Mouse (Mus musculus) midbrain, postnatal 0 days (tissue): ENCODE measurements around the gene Insl6. TPM values are rescaled to one million over a fixed set of nuclear protein-coding genes. Genes with fewer than 3 reads are reported as not detected.

Source experiments
- ATAC-seq: fragments of 200-750 bp; cut with Nextera tagmentation; 2 replicates; pipeline ENCODE4 v1.8.0; 2017; ENCODE audit warnings: moderate number of reproducible peaks, mild to moderate bottlenecking, moderate TSS enrichment, moderate library complexity; ENCODE audit not compliant: low FRiP score
- DNase-seq: peaks from one replicate; pipeline ENCODE4 v3.0.0-alpha.2; 2015; ENCODE audit warnings: low spot score
- H3K27ac ChIP-seq: fragments of 300-500 bp; sonication (generic); 2 replicates; pipeline ENCODE4 v1.5.1; 2014; ENCODE audit warnings: low read depth, mild to moderate bottlenecking, low read length, mixed read lengths
- H3K27me3 ChIP-seq: fragments of 300-500 bp; sonication (generic); 2 replicates; pipeline ENCODE4 v1.6.1; 2014; ENCODE audit warnings: low read length, control low read depth, mixed read lengths; ENCODE audit not compliant: insufficient read depth
- H3K36me3 ChIP-seq: fragments of 300-500 bp; sonication (generic); 2 replicates; pipeline ENCODE4 v1.6.1; 2014; ENCODE audit warnings: low read length, control low read depth, mixed read lengths; ENCODE audit not compliant: insufficient read depth
- H3K4me1 ChIP-seq: fragments of 300-500 bp; sonication (generic); 2 replicates; pipeline ENCODE4 v1.6.1; 2014; ENCODE audit warnings: mild to moderate bottlenecking, control low read depth, antibody characterized with exemption, low read length, mixed read lengths; ENCODE audit not compliant: insufficient read depth
- H3K4me2 ChIP-seq: fragments of 300-500 bp; sonication (generic); 2 replicates; pipeline ENCODE4 v1.6.1; 2014; ENCODE audit warnings: low read depth, mild to moderate bottlenecking, low read length, mixed read lengths; ENCODE audit not compliant: poor library complexity, severe bottlenecking
- H3K4me3 ChIP-seq: fragments of 300-500 bp; sonication (generic); 2 replicates; pipeline ENCODE4 v1.5.1; 2014; ENCODE audit warnings: low read depth, mild to moderate bottlenecking, low read length, moderate library complexity
- H3K9ac ChIP-seq: fragments of 300-500 bp; sonication (generic); replicated peaks from 2 replicates; pipeline ENCODE4 v1.6.1; 2014; ENCODE audit warnings: mild to moderate bottlenecking, low read length, moderate library complexity, mixed read lengths; ENCODE audit not compliant: poor library complexity, severe bottlenecking
- H3K9me3 ChIP-seq: fragments of 300-500 bp; sonication (generic); 2 replicates; pipeline ENCODE4 v1.6.1; 2016; ENCODE audit warnings: low read length, control low read depth
- CTCF ChIP-seq: IDR thresholded peaks from 2 replicates; pipeline ENCODE4 v1.5.1; 2016; ENCODE audit warnings: antibody characterized with exemption, mild to moderate bottlenecking
- WGBS: fragments of 180-500 bp; shearing (Covaris S2); extraction: QIAGEN DNeasy Blood & Tissue Kit; methylation state at CpG from one replicate; pipeline ENCODE4 v1.1.7; 2014; 5-methylcytosine and 5-hydroxymethylcytosine counted together
- polyA plus RNA-seq: library from polyadenylated mRNA; unstranded; fragments of >200 nt; fragmentation: Nextera tagmentation; extraction: Ambion mirVana; gene quantifications from 2 replicates; pipeline ENCODE4 v1.2.1, GENCODE M21; 2015
- total RNA-seq: library from RNA; depleted of rRNA; stranded (reverse); fragments of >200 nt; gene quantifications from 2 replicates; pipeline ENCODE4 v1.2.3, GENCODE M21; 2014

Gene Insl6
- total and polyA plus RNA-seq, 2 experiments from 2014 or later, result 1.5 TPM; not detected in 1

DNA sequence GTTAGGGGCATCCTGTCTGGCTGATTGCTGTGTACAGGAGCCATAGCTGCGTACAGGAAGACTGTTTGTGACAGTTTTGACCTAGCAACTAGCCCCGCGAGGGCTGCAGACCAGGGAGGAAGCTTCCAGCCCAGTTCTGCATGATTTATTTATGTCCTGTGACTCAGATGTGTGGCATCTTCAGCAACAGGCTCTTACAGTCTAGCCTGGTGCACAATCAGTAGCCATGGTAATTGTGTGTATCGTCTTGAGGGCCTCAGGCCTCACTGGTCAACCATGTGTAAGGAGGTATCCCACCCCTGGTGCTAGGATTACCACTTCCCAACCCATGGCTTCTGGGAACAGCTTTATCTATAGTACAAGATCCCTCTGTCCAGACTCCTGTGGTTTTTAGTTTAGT is 32.6 kb downstream of the Insl6 start:
- H3K4me1 ChIP-seq, result no peaks in the 10 kb centered on the region
- no peak overlapping the region for H3K27ac ChIP-seq
- DNase-seq, result no peak
- no peak overlapping the region for H3K9ac ChIP-seq
- H3K27me3 ChIP-seq, result no peaks in the 10 kb centered on the region
- no peaks in the 10 kb centered on the region for H3K9me3 ChIP-seq
- no peak for ATAC-seq
- no peak overlapping the region for H3K4me3 ChIP-seq
- 73% methylated on average over 4 of the region's 4 CpGs for WGBS
- peaks cover 26% of the 10 kb centered on the region for H3K36me3 ChIP-seq
- no peak overlapping the region for H3K4me2 ChIP-seq
- TF ChIP-seq CTCF, result no peak

DNA sequence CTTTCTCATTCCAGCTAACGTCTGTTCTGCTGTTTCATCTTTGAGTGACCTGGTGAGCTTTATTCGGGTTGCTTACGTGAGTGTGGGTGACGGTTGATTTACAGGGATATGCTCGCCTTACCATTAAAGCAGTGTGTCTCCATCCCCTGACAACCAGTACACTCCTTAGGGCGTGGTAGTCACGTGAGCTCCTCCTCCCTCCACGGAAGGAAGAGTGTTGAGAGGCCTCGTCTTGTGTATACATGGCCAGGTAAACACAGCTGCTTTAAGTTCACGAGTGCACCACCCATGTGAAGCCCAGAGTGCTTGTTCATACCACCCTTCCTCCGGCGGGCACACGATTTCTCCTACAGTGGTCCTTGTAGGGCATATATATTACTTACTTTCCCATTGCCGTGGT is 33.6 kb downstream of the Insl6 start:
- DNase-seq (no peak), ATAC-seq (no peak)
- H3K27ac ChIP-seq, result no peak overlapping the region
- H3K4me1 ChIP-seq, result no peaks in the 10 kb centered on the region
- peaks cover 28% of the 10 kb centered on the region for H3K36me3 ChIP-seq
- no peak overlapping the region for H3K9ac ChIP-seq
- no peaks in the 10 kb centered on the region for H3K9me3 ChIP-seq
- no peaks in the 10 kb centered on the region for H3K27me3 ChIP-seq
- no peak for TF ChIP-seq CTCF
- H3K4me3 ChIP-seq, result no peak overlapping the region
- no peak overlapping the region for H3K4me2 ChIP-seq
- WGBS, result 91% methylated on average over 14 of the region's 14 CpGs

DNA sequence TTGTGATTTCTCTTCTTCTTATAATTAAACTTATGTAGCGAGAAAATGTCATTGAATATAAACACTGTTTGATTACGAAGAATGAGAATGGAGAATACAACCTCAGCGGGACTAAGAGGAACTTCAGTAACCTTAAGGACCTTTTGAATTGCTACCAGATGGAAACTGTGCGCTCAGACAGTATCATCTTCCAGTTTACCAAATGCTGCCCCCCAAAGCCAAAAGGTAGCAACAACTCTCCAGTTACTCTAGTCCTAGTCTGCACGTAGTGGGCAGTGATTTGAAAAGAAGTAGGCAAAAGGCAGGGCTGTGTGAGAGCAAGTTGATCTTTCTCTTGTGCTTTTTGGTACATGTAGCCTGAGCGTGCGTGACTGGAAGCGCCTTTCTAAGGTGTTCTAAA is 37.3 kb downstream of the Insl6 start:
- DNase-seq (peak; percentile 53), ATAC-seq (no peak)
- H3K27ac ChIP-seq, result no peak overlapping the region
- no peak overlapping the region for H3K9ac ChIP-seq
- no peaks in the 10 kb centered on the region for H3K4me1 ChIP-seq
- no peaks in the 10 kb centered on the region for H3K27me3 ChIP-seq
- 73% methylated on average over 8 of the region's 8 CpGs for WGBS
- H3K4me2 ChIP-seq, result no peak overlapping the region
- H3K4me3 ChIP-seq, result no peak overlapping the region
- H3K36me3 ChIP-seq, result peaks cover 30% of the 10 kb centered on the region
- TF ChIP-seq CTCF, result peak; percentile 57
- H3K9me3 ChIP-seq, result no peaks in the 10 kb centered on the region

DNA sequence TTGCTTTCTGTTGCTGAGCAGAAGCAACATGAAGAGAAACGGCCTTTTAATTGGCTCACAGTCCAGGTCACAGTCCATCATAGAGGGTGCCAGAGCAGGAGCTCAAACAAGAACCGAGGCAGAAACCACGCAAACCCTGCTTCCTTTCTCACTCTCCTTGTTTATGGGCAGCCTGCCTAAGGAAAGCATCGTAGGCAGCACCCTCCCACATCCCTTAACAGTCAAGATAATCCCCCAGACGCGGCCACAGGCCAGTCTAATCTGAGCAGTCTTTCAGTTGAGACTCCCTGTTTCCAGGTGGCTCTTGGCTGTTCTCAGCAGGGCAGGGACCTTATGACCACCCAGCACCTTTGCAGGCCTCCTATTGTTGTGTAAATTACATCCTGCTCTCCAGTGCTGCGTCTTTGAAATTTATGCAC is 39.7 kb downstream of the Insl6 start:
- Histone ChIP-seq H3K4me2 (no peak overlapping the region), H3K27ac (no peak overlapping the region), H3K36me3 (peaks cover 15% of the 10 kb centered on the region; the same call in 1 of the 2 replicates), H3K9me3 (no peaks in the 10 kb centered on the region), H3K9ac (no peak overlapping the region), H3K27me3 (no peaks in the 10 kb centered on the region), H3K4me1 (no peaks in the 10 kb centered on the region), H3K4me3 (no peak overlapping the region)
- no peak for TF ChIP-seq CTCF
- WGBS, result 12% methylated on average over 7 of the region's 7 CpGs
- DNase-seq (no peak), ATAC-seq (no peak)

DNA sequence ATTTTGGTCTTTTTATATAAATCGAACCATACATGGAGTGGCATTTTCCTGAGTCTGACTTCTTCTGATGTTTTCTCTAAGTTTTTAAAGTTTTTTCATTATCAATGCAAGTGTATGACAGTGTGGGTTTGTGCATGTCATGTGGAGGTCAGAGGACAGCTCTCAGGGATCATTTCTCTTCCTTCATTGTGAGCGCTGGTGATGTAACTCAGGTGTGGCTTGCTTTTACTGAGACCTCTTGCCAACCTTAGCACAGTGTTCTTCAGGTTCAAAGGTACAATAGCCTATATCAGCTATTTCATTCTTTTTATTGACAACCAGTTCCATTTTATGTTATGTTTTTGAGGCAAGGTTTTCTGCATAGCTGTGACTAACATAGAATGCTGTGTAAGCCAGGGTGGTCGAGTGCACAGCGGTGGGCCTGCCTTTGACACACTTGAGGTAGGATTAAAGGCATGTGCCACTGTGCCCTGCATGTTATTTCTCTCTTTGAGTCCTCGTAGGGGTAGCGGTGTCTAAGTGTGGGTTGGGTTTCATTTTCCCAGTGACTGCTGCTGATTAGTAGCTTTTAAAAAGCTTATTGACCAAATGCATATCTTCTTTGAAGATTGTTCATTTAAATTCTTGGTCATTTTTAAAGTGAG is 46.1 kb downstream of the Insl6 start:
- TF ChIP-seq CTCF, result no peak
- Histone ChIP-seq H3K4me3 (no peak overlapping the region), H3K4me1 (no peaks in the 10 kb centered on the region), H3K27me3 (no peaks in the 10 kb centered on the region), H3K27ac (no peak overlapping the region), H3K9ac (no peak overlapping the region), H3K9me3 (no peaks in the 10 kb centered on the region), H3K36me3 (peaks cover 13% of the 10 kb centered on the region), H3K4me2 (no peak overlapping the region)
- 78% methylated on average over 6 of the region's 6 CpGs for WGBS
- ATAC-seq (no peak), DNase-seq (no peak)

DNA sequence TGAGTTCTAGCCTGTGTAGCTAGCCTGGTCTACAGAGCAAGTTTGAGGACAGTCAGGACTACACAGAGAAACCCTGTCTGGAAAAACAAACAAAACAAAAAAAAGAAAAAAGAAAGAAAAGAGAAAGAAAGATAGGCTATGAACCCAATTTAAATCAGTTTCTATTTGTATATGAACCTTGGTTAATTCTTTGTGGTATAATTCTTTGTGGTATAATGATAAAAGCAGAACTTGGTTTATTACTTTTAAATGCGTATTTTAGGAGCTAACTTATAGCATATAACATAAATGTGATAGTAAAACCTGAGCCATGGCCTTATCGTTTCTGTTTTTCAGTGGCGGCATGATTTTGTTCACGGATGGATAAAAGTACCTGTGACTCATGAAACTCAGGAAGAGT is 48.7 kb downstream of the Insl6 start:
- Histone ChIP-seq H3K27ac (no peak overlapping the region), H3K4me1 (no peaks in the 10 kb centered on the region), H3K4me2 (no peak overlapping the region), H3K9me3 (no peaks in the 10 kb centered on the region), H3K4me3 (no peak overlapping the region), H3K27me3 (no peaks in the 10 kb centered on the region), H3K36me3 (peaks cover 13% of the 10 kb centered on the region), H3K9ac (no peak overlapping the region)
- no peak for DNase-seq
- no peak for TF ChIP-seq CTCF
- ATAC-seq, result no peak
- WGBS, result 94% methylated on average over 4 of the region's 4 CpGs
